Mouse (Mus musculus) heart, embryonic 11.5 days (tissue): ENCODE results near the gene Ooep. TPM values are rescaled to one million over a fixed set of nuclear protein-coding genes. Genes with fewer than 3 reads are reported as not detected.
"Not testable (repeated sequence)": the region's sequence is repeated elsewhere in the genome, so short reads cannot be mapped to it uniquely, and the experiment has no call there.

Source experiments
- ATAC-seq: fragments of 200-750 bp; cut with Nextera tagmentation; replicated peaks from 2 replicates; pipeline ENCODE4 v1.8.0; 2017; ENCODE audit warnings: moderate library complexity; ENCODE audit not compliant: insufficient number of reproducible peaks, low FRiP score, low TSS enrichment
- H3K27ac ChIP-seq: fragments of 300-500 bp; sonication (generic); 2 replicates; pipeline ENCODE4 v1.5.1; 2014; ENCODE audit warnings: mild to moderate bottlenecking, low read depth, low read length
- H3K27me3 ChIP-seq: fragments of 300-500 bp; sonication (generic); 2 replicates; pipeline ENCODE4 v1.6.1; 2014; ENCODE audit warnings: mild to moderate bottlenecking, low read length, mixed read lengths; ENCODE audit not compliant: control insufficient read depth, insufficient read depth
- H3K36me3 ChIP-seq: fragments of 300-500 bp; sonication (generic); 2 replicates; pipeline ENCODE4 v1.6.1; 2014; ENCODE audit warnings: mild to moderate bottlenecking, low read length, moderate library complexity, mixed read lengths; ENCODE audit not compliant: control insufficient read depth, insufficient read depth
- H3K4me1 ChIP-seq: fragments of 300-500 bp; sonication (generic); 2 replicates; pipeline ENCODE4 v1.6.1; 2014; ENCODE audit warnings: low read length; ENCODE audit not compliant: control insufficient read depth, insufficient read depth
- H3K4me2 ChIP-seq: fragments of 300-500 bp; sonication (generic); 2 replicates; pipeline ENCODE4 v1.6.1; 2014; ENCODE audit warnings: mild to moderate bottlenecking, moderate library complexity
- H3K4me3 ChIP-seq: fragments of 300-500 bp; sonication (generic); 2 replicates; pipeline ENCODE4 v1.5.1; 2014; ENCODE audit warnings: low read depth, low read length
- H3K9ac ChIP-seq: fragments of 300-500 bp; sonication (generic); 2 replicates; pipeline ENCODE4 v1.6.1; 2014; ENCODE audit warnings: mild to moderate bottlenecking, low read depth, low read length, moderate library complexity
- H3K9me3 ChIP-seq: fragments of 300-500 bp; sonication (generic); replicated peaks from 2 replicates; pipeline ENCODE4 v1.6.1; 2016; ENCODE audit warnings: low read length; ENCODE audit not compliant: control insufficient read depth
- whole genome bisulfite sequencing: fragments of 180-500 bp; shearing (Covaris S2); extraction: QIAGEN DNeasy Blood & Tissue Kit; methylation state at CpG from one replicate; pipeline ENCODE4 v1.1.7; 2014; ENCODE audit not compliant: insufficient replicate concordance; 5-methylcytosine and 5-hydroxymethylcytosine counted together
- polyA plus RNA-seq: library from polyadenylated mRNA; unstranded; fragments of >200 nt; fragmentation: Nextera tagmentation; extraction: Ambion mirVana; gene quantifications from 2 replicates; pipeline ENCODE4 v1.2.1, GENCODE M21; 2014

Gene Ooep
- polyA plus RNA-seq, 1 experiment from 2014 or later: 0.77 TPM

DNA sequence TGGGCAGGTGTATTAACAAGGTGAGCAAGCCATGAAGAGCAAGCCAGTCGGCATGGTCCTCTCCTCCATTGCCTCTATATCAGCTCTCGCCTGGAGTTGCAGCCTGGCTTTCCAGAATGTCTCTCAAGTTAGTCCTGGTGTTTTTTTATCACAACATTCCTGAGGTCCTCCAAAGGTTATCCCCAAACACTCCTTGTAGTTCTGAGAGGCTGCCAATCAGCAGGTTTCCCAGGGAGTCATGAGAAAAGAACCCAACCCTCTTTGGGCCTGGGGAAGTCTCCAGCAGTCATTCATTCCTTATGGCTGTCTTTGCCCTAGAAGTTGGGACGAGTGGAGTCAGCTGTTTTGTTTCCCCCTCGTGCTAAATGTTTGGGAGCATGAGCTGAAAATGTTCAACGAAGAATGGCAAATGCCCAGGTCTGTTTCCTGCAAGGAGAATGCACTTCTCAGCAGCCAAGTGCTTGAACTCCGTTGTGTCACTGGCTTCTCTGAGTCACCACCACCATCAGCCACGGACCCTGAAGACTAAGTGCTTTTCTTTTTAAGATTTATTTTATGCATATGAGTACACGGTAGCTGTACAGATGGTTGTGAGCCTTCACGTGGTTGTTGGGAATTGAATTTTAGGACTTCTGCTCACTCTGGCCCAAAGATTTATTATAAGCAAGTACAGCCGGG is 5.6 kb downstream of the Ooep start:
- ATAC-seq: no peak
- no peak overlapping the region for H3K4me3 ChIP-seq
- no peaks in the 10 kb centered on the region for H3K4me1 ChIP-seq
- no peak overlapping the region for H3K9ac ChIP-seq
- no peaks in the 10 kb centered on the region for H3K36me3 ChIP-seq
- peaks cover 3% of the 10 kb centered on the region; the same call in 1 of the 2 replicates for H3K27me3 ChIP-seq
- WGBS: 62% methylated on average over 10 of the region's 10 CpGs
- no peak overlapping the region for H3K27ac ChIP-seq
- H3K4me2 ChIP-seq: no peak overlapping the region
- H3K9me3 ChIP-seq: no peaks in the 10 kb centered on the region

DNA sequence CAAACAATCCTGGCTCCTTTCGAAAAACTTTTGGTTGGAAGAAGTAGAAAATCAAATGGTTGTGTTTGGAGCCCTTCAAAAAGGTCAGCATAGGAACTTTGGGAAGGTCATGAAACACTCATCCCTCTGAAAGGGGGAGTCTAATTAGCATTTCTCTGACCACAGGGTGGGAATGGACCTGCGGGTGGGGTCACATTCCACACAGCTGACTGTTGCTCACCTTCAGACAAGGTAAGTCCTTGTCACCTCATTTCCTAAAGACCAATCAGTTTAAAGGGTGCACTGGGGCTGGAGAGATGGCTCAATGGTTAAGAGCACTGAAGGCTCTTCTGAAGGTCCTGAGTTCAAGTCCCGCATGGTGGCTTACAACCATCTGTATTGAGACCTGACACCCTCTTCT is 7.1 kb downstream of the Ooep start:
- Histone ChIP-seq H3K4me2 (no peak overlapping the region), H3K27me3 (no peaks in the 10 kb centered on the region), H3K4me3 (no peak overlapping the region), H3K9ac (no peak overlapping the region), H3K27ac (no peak overlapping the region), H3K9me3 (no peaks in the 10 kb centered on the region), H3K36me3 (no peaks in the 10 kb centered on the region), H3K4me1 (no peaks in the 10 kb centered on the region)
- WGBS: 91% methylated on average over 3 of the region's 3 CpGs
- ATAC-seq: no peak

DNA sequence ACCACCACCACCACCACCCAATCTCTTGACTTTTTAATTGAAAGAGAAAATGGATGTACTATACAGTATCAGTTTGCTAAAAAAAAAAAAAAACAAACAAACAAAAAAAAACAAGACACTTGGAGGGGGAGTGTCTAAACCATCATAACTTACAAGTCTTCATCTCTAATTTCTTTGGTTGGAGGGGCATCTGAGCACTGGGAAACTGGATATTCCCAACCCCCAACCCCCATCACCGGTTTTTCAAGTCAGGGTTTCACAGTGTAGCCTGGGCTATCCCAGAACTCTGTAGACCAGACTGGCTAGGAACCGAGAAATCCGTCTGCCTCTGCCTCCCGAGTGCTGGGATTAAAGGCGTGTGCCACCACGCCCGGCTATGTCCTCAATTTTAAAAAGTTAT is 8.7 kb downstream of the Ooep start:
- no peak for ATAC-seq
- Histone ChIP-seq H3K4me2 (no peak overlapping the region), H3K27ac (no peak overlapping the region), H3K4me3 (no peak overlapping the region), H3K9me3 (no peaks in the 10 kb centered on the region), H3K27me3 (no peaks in the 10 kb centered on the region), H3K4me1 (no peaks in the 10 kb centered on the region), H3K9ac (no peak overlapping the region), H3K36me3 (no peaks in the 10 kb centered on the region)
- WGBS: 87% methylated on average over 7 of the region's 7 CpGs

DNA sequence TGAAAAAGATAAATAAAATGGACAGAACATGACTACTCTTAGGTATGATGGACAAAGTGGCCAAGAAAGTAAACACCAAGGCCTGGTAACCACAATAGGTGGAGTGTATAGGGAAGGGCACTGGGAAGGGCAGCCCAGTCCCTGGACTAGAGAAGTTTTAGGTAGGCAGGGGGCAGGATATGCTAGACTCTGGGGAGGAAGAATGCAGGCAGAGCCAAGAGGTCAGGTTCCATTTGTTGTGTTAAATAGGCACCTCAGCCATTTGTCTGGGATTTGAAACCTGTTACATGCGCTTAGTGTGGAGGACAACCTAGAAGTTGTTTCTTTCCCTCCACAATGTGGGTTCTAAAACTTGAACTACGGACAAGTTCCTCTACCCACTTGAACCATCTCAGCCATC is 9.2 kb downstream of the Ooep start:
- H3K9me3 ChIP-seq: no peaks in the 10 kb centered on the region
- no peaks in the 10 kb centered on the region for H3K36me3 ChIP-seq
- WGBS: 67% methylated on average over 2 of the region's 2 CpGs
- H3K4me2 ChIP-seq: no peak overlapping the region
- ATAC-seq: no peak
- H3K4me1 ChIP-seq: no peaks in the 10 kb centered on the region
- no peaks in the 10 kb centered on the region for H3K27me3 ChIP-seq
- H3K27ac ChIP-seq: no peak overlapping the region
- H3K4me3 ChIP-seq: no peak overlapping the region
- no peak overlapping the region for H3K9ac ChIP-seq

DNA sequence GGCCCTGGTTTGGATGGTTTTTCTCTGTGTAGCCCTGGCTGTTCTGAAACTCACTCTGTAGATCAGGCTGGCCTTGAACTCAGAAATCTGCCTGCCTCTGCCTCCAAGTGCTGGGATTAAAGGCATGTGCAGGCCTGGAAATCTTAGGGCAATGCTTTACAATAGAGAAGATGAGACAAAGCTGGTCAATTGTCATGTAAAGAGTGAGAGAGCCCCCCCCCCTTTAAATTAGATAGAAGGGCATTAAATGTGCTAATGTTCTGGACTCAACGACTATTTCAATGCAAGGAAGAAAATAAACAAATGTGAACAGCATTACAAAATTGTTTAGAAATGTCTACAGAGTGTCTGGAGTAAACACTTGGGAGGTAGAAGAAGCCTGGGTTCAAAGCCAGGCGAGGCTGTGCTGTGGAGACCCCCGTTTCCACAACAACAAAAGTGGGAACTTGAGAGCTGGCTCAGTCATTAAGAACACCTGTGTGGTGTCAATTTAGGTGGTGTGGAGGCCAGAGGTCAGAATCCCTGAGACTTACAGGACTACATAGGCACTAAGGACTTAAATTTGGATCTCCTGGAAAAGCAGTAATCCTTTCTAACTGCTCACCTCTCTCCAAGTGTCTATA is 9.7 kb downstream of the Ooep start:
- Histone ChIP-seq H3K27ac (no peak overlapping the region), H3K9ac (no peak overlapping the region), H3K4me2 (no peak overlapping the region), H3K4me3 (no peak overlapping the region), H3K36me3 (no peaks in the 10 kb centered on the region), H3K9me3 (no peaks in the 10 kb centered on the region), H3K27me3 (no peaks in the 10 kb centered on the region), H3K4me1 (no peaks in the 10 kb centered on the region)
- WGBS: 67% methylated on average over 3 of the region's 3 CpGs
- ATAC-seq: no peak

DNA sequence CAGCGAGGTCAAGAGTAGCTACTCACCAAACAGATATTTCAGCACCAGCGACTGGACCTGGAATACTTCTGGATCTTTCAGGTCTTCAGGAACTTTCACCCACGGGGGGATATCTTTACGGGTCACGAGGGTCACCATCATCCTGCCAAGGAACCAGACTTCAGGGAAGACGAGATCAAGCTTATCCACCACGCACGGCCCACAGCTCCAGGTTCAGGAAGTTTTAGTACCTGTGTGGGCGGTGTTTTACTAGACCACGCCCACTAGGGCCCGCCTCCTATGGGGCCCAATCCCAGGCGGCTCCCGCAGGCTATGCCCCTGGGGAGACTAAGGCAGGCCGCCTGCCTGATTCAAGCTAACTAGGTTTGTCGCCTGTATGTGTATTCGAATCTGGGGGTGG is 10.6 kb downstream of the Ooep start, which contains the start of gene Dppa5a:
Gene Dppa5a, minus strand, starts transcription at position 219 of the 400 bp plus-strand sequence.
- H3K9ac ChIP-seq, H3K4me2 ChIP-seq, H3K9me3 ChIP-seq, H3K36me3 ChIP-seq, H3K27me3 ChIP-seq, H3K4me3 ChIP-seq, H3K27ac ChIP-seq, H3K4me1 ChIP-seq: not testable (repeated sequence)
- WGBS: 83% methylated on average over 16 of the region's 16 CpGs
- 0 out of 2 replicates have a peak, but pooled peaks have one; percentile 39 for ATAC-seq

DNA sequence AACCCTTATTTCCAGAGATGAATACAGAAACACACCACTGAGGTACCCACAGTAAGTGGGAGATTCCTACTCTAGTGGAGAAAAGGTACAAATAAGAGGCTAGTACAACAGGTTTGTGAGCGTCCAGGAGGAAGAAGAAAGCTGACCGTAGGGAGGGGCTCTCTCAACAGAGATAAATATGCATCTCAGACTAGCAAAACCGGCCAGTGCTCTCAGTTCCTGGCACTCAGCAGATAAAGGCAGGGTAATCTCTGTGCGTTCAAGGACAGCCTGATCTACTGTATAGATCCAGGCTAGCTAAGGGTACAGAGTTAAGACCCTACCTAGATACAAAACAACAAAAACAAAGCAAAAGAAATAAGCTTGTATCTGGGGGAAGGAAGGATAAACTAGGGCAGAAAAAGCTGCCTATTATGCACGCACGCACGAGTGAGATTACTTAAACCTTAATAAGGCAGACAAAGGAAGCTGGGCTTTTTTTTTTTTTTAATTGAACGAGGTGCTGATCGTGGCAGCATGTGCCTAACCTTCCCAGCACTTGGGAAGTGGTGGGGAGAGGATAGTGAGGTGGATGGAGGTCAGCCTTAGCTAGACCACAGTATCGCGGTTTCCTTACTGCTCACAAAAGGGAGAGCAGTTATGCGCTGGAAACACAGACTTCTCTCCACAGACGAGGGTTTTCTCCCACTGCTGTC is 12.5 kb downstream of the Ooep start:
- Histone ChIP-seq H3K9me3 (no peaks in the 10 kb centered on the region), H3K4me2 (no peak overlapping the region), H3K4me1 (no peaks in the 10 kb centered on the region), H3K27ac (no peak overlapping the region), H3K4me3 (no peak overlapping the region), H3K36me3 (no peaks in the 10 kb centered on the region), H3K9ac (no peak overlapping the region), H3K27me3 (no peaks in the 10 kb centered on the region)
- ATAC-seq: no peak
- WGBS: 62% methylated on average over 13 of the region's 13 CpGs

DNA sequence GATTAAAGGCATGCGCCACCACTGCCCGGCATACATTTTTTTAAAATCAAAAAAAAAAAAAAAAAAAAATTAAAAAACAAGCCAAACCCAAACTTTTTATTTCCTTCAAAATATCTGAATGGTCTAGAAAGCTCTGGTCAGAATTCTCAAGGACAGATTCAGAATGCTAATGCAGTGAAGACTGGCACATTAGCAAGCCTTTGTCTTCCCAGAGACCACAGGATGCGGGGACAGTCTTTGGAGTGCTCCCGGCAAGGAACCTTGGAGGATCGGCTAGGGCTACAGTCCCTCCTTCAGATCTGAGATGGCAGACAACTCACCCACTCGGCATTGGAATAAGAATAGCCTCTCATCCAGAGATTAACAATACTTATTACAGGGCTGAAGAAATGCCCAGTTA is 13.8 kb downstream of the Ooep start:
- Histone ChIP-seq H3K27me3 (no peaks in the 10 kb centered on the region), H3K4me3 (no peak overlapping the region), H3K4me1 (no peaks in the 10 kb centered on the region), H3K9me3 (no peaks in the 10 kb centered on the region), H3K4me2 (no peak overlapping the region), H3K9ac (no peak overlapping the region), H3K27ac (no peak overlapping the region), H3K36me3 (no peaks in the 10 kb centered on the region)
- no peak for ATAC-seq
- 87% methylated on average over 6 of the region's 6 CpGs for WGBS
